8 mouse cellular contexts compared by ENCODE assay signal in the genomic region with DNA sequence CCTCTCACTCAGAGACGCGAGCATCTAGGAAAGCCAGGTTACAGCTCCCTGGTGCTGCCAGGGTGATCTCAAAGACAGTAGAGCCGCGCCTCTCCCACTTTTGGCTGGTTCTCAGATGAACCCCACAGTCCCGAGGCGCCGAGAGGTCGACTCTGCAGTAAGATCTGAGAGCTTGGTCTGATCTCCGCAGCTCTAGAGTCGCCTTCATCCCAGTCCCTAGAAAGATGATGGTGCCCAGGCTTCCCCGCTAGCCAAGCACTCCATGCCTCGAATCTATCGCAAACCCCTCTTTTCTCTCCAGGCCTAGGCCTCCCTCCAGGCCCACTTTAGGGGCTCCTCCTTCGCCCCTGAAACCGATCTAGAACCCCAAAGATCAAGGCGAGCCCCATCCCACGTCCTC. TPM values are rescaled to one million over a fixed set of nuclear protein-coding genes. Genes with fewer than 3 reads are reported as not detected.
DNase-seq lines count a peak whose midpoint lies in the region; ATAC-seq and TF ChIP-seq lines count a peak whose summit lies in the region.

No protein-coding gene starts in this region.

- no peak for DNase-seq in frontal cortex, postnatal 10 days (ENCODE audit: low spot score in 2 of 2)
- no peak for DNase-seq in forebrain, embryonic 10.5 days (ENCODE audit: extremely low spot score, low spot score)
- no peak for DNase-seq in liver, adult 2 months (ENCODE audit: extremely low read depth, low read depth, low spot score)
- no peak for DNase-seq in layer of hippocampus, adult 9-10 months (ENCODE audit: low spot score)
- no peak for DNase-seq in cerebellum, adult 9-10 months

- no peaks in the 10 kb centered on the region for H3K36me3 ChIP-seq in E14TG2a.4 (ENCODE audit: insufficient read depth, low read length)
- peaks cover 7% of the 10 kb centered on the region for H3K36me3 ChIP-seq in forebrain, embryonic 10.5 days (replicated peaks)
- no peaks in the 10 kb centered on the region for H3K36me3 ChIP-seq in liver, adult 2 months (ENCODE audit: control insufficient read depth, insufficient read depth, low read length)
- H3K36me3 ChIP-seq in small intestine, adult 2 months (ENCODE audit: control insufficient read depth, insufficient read depth, low read length) = no peaks in the 10 kb centered on the region

- ATAC-seq in frontal cortex, adult (ENCODE audit: low TSS enrichment) = peak; percentile 51

- peak overlapping the region; percentile 89 for H3K4me3 ChIP-seq in E14TG2a.4 (replicated peaks; ENCODE audit: low read length)
- peak overlapping the region; percentile 74 for H3K4me3 ChIP-seq in forebrain, embryonic 10.5 days
- peak overlapping the region; percentile 80 for H3K4me3 ChIP-seq in liver, adult 2 months (ENCODE audit: insufficient read depth, low read depth, low read length)
- peak overlapping the region; percentile 83 for H3K4me3 ChIP-seq in small intestine, adult 2 months (ENCODE audit: low read depth, low read length)

- no peak for TF ChIP-seq CTCF in E14TG2a.4 (conservative IDR thresholded peaks at IDR 0.05; ENCODE audit: low read length)
- no peak for TF ChIP-seq CTCF in liver, adult 2 months (IDR thresholded peaks at IDR 0.05; ENCODE audit: low read depth, low read length)
- TF ChIP-seq CTCF in small intestine, adult 2 months (IDR thresholded peaks at IDR 0.05; ENCODE audit: extremely low read depth, insufficient read length, insufficient replicate concordance, low read depth, low read length) = no peak

- H3K4me1 ChIP-seq in E14TG2a.4 (replicated peaks; ENCODE audit: low read depth, low read length) = peaks cover 35% of the 10 kb centered on the region
- peaks cover 36% of the 10 kb centered on the region for H3K4me1 ChIP-seq in forebrain, embryonic 10.5 days
- peaks cover 10% of the 10 kb centered on the region for H3K4me1 ChIP-seq in liver, adult 2 months (ENCODE audit: control insufficient read depth, insufficient read depth, low read length)
- peaks cover 4% of the 10 kb centered on the region; the same call in 1 of the 2 replicates for H3K4me1 ChIP-seq in small intestine, adult 2 months (ENCODE audit: control insufficient read depth, insufficient read depth, insufficient read length, low read length)

- peak overlapping the region; percentile 90 for H3K27ac ChIP-seq in forebrain, embryonic 10.5 days
- H3K27ac ChIP-seq in liver, adult 2 months (replicated peaks; ENCODE audit: insufficient read depth, low read depth, low read length) = peak overlapping the region; percentile 2; the same call in 1 of the 2 replicates
- no peak overlapping the region for H3K27ac ChIP-seq in small intestine, adult 2 months (ENCODE audit: insufficient read depth, low read depth, low read length)

- H3K9ac ChIP-seq in liver, adult 2 months (ENCODE audit: low read depth, low read length) = peak overlapping the region; percentile 23

- H3K27me3 ChIP-seq in E14TG2a.4 (ENCODE audit: insufficient read depth, low read length) = no peaks in the 10 kb centered on the region
- no peaks in the 10 kb centered on the region for H3K27me3 ChIP-seq in forebrain, embryonic 10.5 days (ENCODE audit: poor library complexity, severe bottlenecking)
- no peaks in the 10 kb centered on the region for H3K27me3 ChIP-seq in liver, adult 2 months (ENCODE audit: control insufficient read depth, insufficient read depth, low read length)
- no peaks in the 10 kb centered on the region for H3K27me3 ChIP-seq in small intestine, adult 2 months (ENCODE audit: control insufficient read depth, insufficient read depth, low read length)

- 0% methylated on average over 17 of the region's 17 CpGs for WGBS in forebrain, embryonic 10.5 days
- WGBS in liver, adult 2 months = under 1% methylated on average over 17 of the region's 17 CpGs
- WGBS in small intestine, adult 2 months = under 1% methylated on average over 17 of the region's 17 CpGs

- H3K79me2 ChIP-seq in liver, adult 2 months (ENCODE audit: control insufficient read depth, insufficient read depth, low read length) = peaks cover 11% of the 10 kb centered on the region; the same call in 1 of the 2 replicates

- H3K9me3 ChIP-seq in E14TG2a.4 (ENCODE audit: low read length) = no peaks in the 10 kb centered on the region
- H3K9me3 ChIP-seq in forebrain, embryonic 10.5 days = peaks cover 2% of the 10 kb centered on the region; the same call in 1 of the 2 replicates

- no peak for TF ChIP-seq POLR2A in liver, adult 2 months (IDR thresholded peaks at IDR 0.05; ENCODE audit: extremely low read depth, insufficient read depth, low read length)
- no peak for TF ChIP-seq POLR2A in small intestine, adult 2 months (IDR thresholded peaks at IDR 0.05; ENCODE audit: low read depth, low read length)

RNA-seq across cellular contexts. Expression of a gene that starts 0.5 kb away (rescaled TPM):
- 196 and 201 TPM in 2 replicates for polyA plus RNA-seq in forebrain, embryonic 10.5 days (2016; fragmentation: Nextera tagmentation; extraction: Ambion mirVana)
- 21.9 and 25.1 TPM in 2 replicates for total RNA-seq in liver, adult 2 months (2014; rRNA removed)
- 8.7 and 12.7 TPM in 2 replicates for polyA plus RNA-seq in liver, adult 2 months (2012; rRNA removed)
- 1.3 and 2.1 TPM in 2 replicates for polyA plus RNA-seq in small intestine, adult 2 months (2012; rRNA removed)

RNA-seq across cellular contexts. Expression of a gene that starts 0.6 kb away (rescaled TPM):
- polyA plus RNA-seq in forebrain, embryonic 10.5 days (2016; fragmentation: Nextera tagmentation; extraction: Ambion mirVana) = 16.6 and 17.9 TPM in 2 replicates
- 33.8 and 34.6 TPM in 2 replicates for total RNA-seq in liver, adult 2 months (2014; rRNA removed)
- polyA plus RNA-seq in liver, adult 2 months (2012; rRNA removed) = 13.9 and 15.1 TPM in 2 replicates
- polyA plus RNA-seq in small intestine, adult 2 months (2012; rRNA removed) = 1.3 and 1.6 TPM in 2 replicates

RNA-seq across cellular contexts. Expression of a gene that starts 26.3 kb away (rescaled TPM):
- 38.4 and 43.4 TPM in 2 replicates for polyA plus RNA-seq in forebrain, embryonic 10.5 days (2016; fragmentation: Nextera tagmentation; extraction: Ambion mirVana)
- 66.7 and 90.9 TPM in 2 replicates for total RNA-seq in liver, adult 2 months (2014; rRNA removed)
- 140 and 169 TPM in 2 replicates for polyA plus RNA-seq in liver, adult 2 months (2012; rRNA removed)
- 24.8 and 42.4 TPM in 2 replicates for polyA plus RNA-seq in small intestine, adult 2 months (2012; rRNA removed)

Comparison
In these comparisons a context has a peak if more than half of its experiments do, and no peak if none do; other contexts are left out.
1. RNA of a gene that starts 0.5 kb away (polyA plus RNA-seq): 196 to 201 TPM in forebrain, embryonic 10.5 days; 8.7 to 12.7 TPM in liver, adult 2 months and 1.3 to 2.1 TPM in small intestine, adult 2 months; every median in the first group is over 10 times any median in the second.
2. Peak in every context shown above with its lines, with median percentiles within 50 percentile points of each other: H3K4me3 ChIP-seq.